Mouse (Mus musculus) cerebellum, postnatal 4 days (tissue): ENCODE measurements around the gene Ptcd1.
"Not testable (repeated sequence)": the region's sequence is repeated elsewhere in the genome, so short reads cannot be mapped to it uniquely, and the experiment has no call there.

Source experiments
- DNase-seq, 2 experiments: peaks; one replicate each; pipeline ENCODE4 v3.0.0; 2022; ENCODE audit warnings: low spot score in 2 of 2, mixed read lengths in 1 of 2

The Ptcd1 gene

GRCm38 (mm10) chr5:145166536-145167305 is at the start of gene Ptcd1, which contains the start of gene Cpsf4:
Gene Ptcd1 (minus strand): TSS chr5:145167108.
Gene Cpsf4 (plus strand): TSS chr5:145167213.
- DNase-seq = peak; percentile 92 to 96

- no peak for DNase-seq
Measured at GRCm38 (mm10) chr5:145214679-145215078, 47.8 kb upstream of the Ptcd1 start.

DNA sequence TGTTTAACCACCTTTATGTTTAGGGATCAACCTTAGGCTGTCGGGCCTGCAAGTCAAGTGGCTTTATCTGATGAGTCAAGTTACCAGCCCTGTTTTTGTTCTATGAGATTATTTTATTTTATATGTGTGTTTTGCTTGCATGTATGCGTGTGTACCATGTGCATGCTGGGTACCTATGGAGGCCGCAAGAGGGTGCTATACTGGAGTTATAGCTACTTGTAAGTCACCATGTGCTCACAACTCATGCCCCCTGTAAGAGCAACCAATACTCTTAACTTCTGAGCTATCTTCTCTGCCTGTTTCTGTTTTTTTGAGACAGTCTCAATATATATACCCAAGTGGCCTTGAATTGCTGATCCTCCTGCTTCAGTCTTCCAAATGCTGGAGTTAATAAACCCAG is 46.6 kb upstream of the Ptcd1 start:
- no peak for DNase-seq

DNA sequence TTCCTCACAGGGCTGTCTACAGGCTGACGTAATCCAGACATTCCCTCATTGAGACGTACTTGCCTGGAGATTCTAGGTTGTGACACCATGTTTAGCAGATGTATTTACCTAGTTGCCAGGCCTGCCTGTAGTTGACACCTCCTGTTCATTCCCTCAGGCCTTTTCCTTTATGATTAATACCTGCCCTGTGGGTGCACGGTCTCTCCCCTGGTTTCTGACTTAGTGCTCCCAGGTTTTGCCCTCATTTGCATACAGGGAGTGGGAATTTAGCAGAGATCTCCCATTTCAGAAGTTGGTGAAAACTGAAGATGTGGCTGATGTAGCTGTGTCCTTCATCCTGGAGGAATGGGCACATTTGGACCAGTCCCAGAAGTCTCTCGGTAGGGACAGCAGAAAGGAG is 45.3 kb upstream of the Ptcd1 start:
- no peak for DNase-seq

GRCm38 (mm10) chr5:145211340-145211739 is 44.4 kb upstream of the Ptcd1 start:
- no peak for DNase-seq

GRCm38 (mm10) chr5:145208391-145208790 is 41.5 kb upstream of the Ptcd1 start:
- DNase-seq = not testable (repeated sequence)

GRCm38 (mm10) chr5:145207954-145208353 is 41.0 kb upstream of the Ptcd1 start:
- no peak for DNase-seq

DNA sequence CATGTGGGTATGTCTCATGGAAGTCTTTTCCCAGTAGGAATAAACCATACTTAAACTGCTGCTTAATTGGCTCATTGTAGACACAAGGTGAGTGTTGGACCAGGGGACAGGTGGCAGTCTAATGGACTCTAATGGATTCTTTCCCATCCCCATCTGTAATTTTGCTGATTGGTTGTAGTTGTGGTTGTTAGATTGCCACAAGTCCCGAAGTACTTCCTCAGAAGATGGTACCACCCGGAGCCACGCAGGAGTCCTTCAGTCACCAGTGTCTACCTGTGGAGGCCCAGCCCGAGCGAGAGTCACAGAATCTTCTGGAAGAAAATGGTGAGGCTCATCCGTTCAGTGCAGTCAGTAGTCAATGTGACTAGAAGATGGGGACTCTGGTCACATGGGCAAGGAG is 40.5 kb upstream of the Ptcd1 start:
- DNase-seq = no peak

GRCm38 (mm10) chr5:145205041-145205440 is 38.1 kb upstream of the Ptcd1 start:
- no peak for DNase-seq

DNA sequence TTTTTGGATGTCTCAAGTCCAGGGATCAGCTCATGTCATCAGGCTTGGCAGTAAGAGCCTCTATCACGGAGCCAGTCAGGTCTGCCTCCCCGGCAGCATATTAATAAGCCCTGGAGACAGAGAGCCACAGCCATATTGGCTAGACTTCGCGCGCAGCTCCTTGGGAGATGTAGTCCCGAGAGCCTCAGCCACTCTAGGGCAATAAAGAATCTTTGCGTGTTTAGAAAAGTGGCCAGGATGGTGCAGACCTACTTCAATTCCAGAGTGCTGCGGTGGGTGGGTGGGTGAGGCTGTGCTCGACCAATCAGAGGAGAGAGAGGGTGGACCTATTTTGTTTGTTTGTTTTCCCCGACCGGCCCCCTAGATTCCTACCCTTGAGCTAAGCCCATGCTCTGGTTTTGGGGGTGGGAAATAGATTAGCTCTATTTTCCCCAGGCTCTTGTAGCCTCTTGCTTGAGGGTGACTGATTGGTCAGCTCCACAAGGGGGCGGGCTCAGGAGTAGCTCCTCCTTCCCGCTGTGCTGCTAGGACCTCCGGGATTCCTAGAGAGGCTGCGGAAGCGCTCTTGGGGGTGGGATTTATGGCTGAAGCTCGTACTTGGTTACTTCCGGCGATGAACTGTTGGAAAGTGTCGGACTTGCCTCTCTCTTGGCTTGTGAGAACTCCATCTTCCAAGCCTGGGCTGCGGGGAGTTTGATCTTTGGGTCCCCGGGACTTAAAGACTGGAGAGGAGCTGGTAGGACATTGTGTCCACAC is 37.2 kb upstream of the Ptcd1 start, which contains the start of gene Zkscan5:
Gene Zkscan5, plus strand, starts transcription at position 627 of the 756 bp plus-strand sequence.
- peak; percentile 91 to 96 for DNase-seq

DNA sequence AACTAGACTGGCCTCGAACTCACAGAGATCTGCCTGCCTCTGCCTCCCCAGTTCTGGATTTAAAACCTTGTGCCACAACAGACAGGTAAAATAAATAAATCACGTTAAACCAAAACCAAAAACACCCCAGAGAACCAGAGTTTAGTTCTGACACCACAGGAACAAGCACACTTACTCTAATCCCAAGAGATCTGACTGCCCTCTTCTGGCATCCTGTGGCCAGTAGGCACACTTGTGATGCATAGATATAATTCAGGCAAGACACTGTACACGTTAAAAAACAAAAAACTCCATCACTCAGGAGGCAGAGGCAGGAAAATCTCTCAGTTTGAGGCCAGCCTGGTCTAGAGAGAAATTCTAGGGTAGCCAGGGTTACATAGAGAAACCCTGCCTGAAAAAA is 35.5 kb upstream of the Ptcd1 start:
- no peak for DNase-seq

- peak in 1 of 2 experiments; percentile 56 for DNase-seq
Measured at GRCm38 (mm10) chr5:145201321-145201991, 34.5 kb upstream of the Ptcd1 start, which contains the start of gene Zkscan14. Gene Zkscan14 (minus strand): TSS chr5:145201868.

GRCm38 (mm10) chr5:145200387-145200786 is 33.5 kb upstream of the Ptcd1 start:
- no peak for DNase-seq

GRCm38 (mm10) chr5:145191962-145192361 is 25.1 kb upstream of the Ptcd1 start, which contains the start of gene Atp5j2:
Gene Atp5j2 (minus strand): TSS chr5:145192062.
- DNase-seq = no peak

DNA sequence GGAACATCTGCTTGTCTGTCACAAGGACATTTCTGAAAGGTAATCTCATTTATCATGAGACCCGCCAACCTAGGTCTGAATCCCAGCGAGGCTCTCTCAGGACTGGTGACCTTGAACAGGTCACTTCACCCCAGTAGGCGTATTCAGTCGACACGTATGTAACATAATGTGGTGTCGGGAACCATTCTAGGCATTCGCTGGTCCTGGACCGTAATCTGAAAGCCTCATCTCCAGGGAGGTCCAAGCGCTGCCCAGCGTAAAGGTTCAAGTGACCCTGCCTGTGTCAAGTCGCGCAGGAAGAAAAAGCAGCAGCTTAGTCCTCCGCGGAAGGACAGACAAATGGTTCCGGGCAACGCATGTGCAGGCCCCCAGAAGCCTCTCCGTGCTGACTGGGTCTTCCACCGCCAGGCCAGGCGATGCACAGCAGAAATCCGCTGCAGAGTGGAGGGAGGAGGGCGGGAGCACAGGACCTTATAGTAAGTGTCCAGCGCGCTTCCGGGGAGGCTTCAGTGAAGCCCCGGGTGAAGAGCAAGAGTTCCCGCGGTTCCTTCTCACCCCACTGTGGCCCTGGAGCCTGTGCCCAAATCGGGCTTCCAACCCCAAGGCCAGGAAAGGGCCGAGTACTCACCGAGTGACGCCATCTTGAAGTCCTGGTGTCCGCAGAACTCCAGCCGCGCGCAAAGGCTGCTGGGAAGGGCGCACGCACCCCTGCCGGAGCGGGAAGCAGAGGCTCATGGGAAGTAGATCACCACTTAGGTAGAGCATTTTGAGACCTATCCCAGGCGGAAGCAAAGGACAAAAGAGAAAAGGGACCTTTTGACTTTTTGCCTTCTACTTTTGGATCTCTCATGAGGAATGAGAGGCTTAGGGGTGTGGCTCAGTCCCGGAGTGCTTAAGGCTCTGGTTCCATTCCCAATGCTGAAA is 24.2 kb upstream of the Ptcd1 start:
- peak; percentile 65 to 87 for DNase-seq

DNA sequence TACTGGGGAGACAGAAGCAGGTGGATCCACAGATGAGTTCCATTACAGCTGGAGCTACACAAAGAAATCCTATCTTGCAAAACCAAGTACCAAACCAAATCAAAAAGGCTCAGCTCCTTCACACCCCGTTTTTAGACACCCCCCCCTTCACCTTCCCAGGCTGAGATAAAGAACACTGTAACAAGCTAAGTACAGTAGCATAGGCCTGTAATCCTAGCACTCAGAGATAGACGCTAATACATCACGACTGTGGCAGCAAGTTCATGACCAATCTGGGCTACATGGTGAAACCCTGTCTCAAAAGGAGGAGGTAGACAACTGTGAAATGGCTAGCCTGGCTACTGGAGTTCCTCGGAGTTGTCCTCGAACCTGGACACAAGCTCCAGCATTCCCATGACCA is 23.5 kb upstream of the Ptcd1 start:
- DNase-seq = no peak

DNA sequence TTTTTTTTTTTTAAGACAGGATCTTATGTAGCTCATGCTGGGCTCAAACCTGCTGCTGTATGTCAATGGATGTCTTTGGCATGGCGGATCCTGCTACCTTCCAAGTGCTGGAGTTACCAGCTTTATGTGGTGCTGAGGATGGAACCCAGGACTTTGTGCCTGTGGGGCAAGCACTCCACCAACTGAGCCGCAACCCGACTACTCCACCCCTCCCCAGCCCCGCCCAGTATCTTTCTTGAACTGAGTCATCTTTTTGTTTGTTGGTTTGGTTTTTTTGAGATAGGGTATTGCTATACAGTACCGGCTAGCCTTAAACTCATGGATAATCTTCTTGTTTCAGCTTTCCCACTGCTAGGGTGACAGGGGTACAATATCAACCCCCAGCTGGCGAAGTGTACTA is 22.5 kb upstream of the Ptcd1 start:
- DNase-seq = no peak

- no peak for DNase-seq
Measured at GRCm38 (mm10) chr5:145185244-145185643, 18.3 kb upstream of the Ptcd1 start.

DNA sequence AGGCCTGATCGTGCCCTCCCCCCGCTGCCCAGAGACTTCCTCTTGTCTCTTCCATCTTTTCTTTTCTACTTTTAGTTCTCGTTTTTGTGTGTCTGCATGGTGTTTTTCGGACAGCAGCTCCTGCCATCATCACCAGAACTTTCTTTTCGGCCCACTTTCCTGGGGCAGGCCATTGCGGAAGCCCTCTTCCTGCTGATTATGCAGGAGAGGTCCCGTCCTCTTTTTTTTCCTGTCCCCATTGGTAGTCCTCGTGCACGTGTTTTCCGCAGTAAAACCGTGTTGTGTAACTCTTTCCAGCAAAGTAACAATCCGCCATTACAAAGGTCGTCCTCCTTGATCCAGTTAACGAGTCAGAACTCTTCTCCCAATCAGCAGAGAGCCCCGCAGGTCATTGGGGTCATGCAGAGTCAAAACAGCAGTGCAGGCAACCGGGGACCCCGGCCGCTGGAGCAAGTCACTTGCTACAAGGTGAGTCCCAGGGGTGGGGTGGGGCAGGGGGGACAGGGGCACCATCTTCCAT is 11.6 kb upstream of the Ptcd1 start:
- no peak for DNase-seq

DNA sequence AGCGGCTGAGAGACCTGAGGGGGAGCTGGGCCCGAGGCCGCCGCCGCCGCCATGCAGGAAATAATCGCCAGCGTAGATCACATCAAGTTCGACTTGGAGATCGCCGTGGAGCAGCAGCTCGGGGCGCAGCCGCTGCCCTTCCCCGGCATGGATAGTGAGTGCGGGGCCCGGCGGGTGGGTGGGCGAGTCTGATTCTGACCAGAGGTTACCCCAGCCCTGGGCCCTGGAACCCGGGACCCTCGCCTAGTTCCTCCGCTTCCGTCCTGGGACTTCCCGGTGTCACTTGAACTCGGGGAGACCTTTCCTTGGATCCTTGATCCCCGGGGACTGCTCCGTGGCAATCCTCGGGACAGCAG is 376 bp upstream of the Ptcd1 start:
- DNase-seq = no peak

DNA sequence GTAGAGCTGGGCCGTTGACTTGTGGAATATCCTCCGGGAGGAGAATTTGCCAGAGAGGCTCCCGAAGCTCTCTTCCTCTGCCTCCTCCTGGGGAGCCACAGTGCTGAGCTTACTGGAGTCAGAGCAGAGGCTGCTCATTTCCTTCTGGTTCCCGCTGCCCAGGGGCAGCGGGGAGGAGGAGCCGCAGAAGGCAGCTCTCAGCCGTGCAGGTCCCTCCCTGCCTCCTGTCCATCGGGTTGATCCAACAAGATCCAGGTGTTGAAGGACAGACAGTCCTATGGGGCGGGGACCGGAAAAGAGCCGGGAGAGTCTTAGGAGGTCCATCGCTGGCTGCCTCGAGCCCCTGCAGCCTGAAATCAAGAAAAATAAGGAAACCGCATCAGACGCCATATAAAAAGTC is 1.7 kb downstream of the Ptcd1 start:
- DNase-seq = no peak
